Mouse (Mus musculus): ENCODE measurements at regions not wholly inside any gene's neighbourhood (a gene's known extent, or its start where the extent isn't known, plus 50 kb on each side); places are given as distances from the start of the nearest gene placed in this dataset.

- TF ChIP-seq CTCF (IDR thresholded peaks at IDR 0.05) (no peak), EP300 (IDR thresholded peaks at IDR 0.05) (no peak)
Measured at GRCm38 (mm10) chr11:37442781-37443180, 207.0 kb upstream of the Tenm2 start.
